Mouse (Mus musculus): ENCODE results near the gene Sec14l1.

DNA sequence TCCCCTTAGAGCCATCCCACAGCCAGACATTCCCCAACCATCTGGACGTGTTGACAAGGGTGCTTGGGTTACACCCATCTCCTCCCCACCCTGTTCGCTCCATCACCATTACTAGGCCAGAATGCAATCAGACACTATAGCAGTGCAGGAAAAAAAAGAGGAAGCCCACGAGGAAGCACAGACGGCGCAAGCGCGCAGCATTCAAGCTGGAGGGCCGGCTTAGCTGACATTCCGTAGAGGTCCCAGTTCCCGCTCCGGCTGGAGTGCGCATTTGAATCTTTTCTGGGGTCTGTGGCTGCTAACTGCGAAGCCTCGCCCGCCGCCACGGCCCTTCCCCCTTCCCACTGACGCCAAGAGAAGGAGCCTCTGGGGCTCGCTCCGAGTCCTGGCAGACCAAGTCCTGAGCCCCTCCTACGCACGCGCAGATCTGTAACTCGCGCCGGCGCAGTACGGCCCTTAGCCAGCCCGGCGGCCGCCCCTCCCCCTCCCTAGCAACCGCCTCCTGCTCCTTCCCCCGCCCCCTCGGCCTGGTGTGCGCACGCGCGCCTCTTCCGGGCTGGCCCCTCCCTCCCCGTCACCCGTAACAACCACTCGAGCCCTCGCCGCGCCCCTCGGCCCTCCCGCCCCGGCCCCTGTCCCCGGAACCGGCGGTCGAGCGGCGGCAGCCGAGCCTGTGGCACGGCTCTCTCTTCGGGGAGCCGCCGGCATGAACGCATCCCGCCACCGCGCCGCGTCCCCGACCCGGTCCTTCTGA is at the start of gene Sec14l1:
- TF ChIP-seq CTCF (IDR thresholded peaks at IDR 0.05; ENCODE audit: low read depth) (no peak), EP300 (IDR thresholded peaks at IDR 0.05; ENCODE audit: low read depth) (peak; percentile 63; the same call in 1 of the 2 replicates)
